Mouse (Mus musculus) spleen, postnatal 10 days (tissue): Measurements from ENCODE around the gene 2210017I01Rik.

Source experiments
- DNase-seq, 2 experiments: peaks; one replicate each; pipeline ENCODE4 v3.0.0; 2021 to 2022; ENCODE audit warnings: low spot score in 2 of 2

2210017I01Rik gene

DNA sequence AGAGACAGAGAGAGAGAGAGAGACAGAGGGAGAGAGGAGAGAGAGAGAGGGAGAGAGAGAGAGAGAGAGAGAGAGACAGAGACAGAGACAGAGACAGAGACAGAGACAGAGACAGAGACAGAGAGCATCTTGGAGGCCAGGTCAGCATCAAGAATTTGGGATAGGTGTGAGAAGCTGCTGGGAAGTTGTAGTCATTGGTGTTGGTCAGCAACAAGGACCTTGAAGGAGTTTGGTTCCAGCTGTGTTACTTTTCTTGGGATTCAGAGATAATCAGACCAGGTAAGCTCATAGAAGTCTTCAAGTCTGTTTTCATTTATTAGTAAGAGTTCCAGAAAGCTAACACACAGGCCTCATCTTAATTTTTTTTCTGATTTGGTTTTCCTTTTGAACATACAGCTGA lies at the start of gene 2210017I01Rik:
2210017I01Rik (minus strand) TSS at position 101 of the 400 bp plus-strand sequence.
- DNase-seq = no peak

DNA sequence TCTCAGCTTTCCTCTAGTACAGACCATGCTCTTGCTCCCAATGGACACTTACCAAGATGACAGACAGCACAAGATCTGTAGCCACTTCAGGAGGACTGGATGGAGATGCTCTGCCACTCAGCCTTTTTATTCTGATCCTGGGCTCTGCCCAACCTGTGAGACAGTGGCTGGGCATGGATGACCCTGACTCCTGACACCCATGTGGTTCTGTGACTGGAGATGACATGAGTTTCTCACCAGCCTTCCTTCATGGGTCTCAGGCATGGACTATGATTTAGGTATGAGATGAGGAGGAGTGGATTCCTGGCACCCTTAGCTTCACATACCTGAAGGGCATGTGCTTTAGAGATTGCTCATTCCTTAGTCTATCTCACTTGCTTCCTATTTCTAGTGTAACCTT lies 49.5 kb upstream of the 2210017I01Rik start, which contains the start of gene Lce1b:
Lce1b (minus strand) TSS at position 101 of the 400 bp plus-strand sequence.
- no peak for DNase-seq

DNA sequence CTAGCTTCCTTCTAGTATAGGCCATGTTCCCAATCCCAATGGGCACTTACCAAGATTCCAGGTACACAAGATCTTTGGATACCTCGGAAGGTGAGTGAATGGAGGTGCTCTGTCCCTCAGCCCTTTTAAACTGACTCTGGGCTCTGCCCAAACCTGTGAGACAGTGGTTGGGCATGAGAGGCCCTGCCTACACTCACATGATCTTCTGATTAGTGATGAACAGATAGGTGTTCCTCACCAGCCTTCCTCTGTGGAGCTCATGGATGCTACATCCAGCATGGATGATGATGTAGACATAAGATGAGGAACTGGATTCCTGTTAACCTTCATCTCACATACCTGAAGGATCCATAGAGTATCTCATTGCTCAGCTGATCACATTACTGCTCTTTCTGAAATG lies 40.9 kb upstream of the 2210017I01Rik start, which contains the start of gene Lce1a1:
Lce1a1 (minus strand) TSS at position 101 of the 400 bp plus-strand sequence.
- no peak for DNase-seq

DNA sequence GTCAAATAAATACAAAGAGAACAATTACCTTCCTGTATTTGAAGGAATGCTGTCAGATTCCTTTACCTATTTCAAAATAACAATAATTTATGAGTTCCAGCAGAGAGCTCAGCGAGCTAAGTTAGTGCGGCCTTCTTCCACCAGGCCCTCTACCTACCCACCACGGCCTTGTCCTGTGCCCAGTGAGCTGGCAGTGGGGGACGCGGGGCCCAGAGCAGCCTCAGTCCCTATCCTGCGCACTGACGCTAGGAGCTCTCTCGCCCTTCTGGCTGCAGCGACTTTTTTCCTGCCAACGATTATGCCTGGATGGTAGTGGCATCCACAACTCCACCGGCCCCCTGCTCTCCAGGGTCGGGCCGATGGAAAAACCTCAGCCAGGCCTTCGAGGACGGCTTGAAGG lies 32.6 kb upstream of the 2210017I01Rik start:
- DNase-seq = no peak

DNA sequence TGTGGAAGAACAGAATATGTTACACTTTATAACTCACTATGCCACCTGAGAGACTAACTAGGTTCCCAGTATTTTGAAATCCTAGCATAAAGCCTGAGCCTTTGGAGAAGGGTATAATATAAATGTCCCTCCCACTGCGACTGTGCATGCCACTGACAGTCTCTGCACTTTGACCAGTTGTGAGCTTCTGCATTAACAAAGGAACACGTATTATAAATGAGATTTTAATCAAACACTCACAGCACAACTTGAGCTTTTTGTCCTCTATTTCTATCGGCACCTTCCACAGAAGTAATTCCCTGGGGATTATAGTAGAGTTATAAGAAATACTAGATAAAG lies 31.3 kb upstream of the 2210017I01Rik start:
- DNase-seq = no peak

DNA sequence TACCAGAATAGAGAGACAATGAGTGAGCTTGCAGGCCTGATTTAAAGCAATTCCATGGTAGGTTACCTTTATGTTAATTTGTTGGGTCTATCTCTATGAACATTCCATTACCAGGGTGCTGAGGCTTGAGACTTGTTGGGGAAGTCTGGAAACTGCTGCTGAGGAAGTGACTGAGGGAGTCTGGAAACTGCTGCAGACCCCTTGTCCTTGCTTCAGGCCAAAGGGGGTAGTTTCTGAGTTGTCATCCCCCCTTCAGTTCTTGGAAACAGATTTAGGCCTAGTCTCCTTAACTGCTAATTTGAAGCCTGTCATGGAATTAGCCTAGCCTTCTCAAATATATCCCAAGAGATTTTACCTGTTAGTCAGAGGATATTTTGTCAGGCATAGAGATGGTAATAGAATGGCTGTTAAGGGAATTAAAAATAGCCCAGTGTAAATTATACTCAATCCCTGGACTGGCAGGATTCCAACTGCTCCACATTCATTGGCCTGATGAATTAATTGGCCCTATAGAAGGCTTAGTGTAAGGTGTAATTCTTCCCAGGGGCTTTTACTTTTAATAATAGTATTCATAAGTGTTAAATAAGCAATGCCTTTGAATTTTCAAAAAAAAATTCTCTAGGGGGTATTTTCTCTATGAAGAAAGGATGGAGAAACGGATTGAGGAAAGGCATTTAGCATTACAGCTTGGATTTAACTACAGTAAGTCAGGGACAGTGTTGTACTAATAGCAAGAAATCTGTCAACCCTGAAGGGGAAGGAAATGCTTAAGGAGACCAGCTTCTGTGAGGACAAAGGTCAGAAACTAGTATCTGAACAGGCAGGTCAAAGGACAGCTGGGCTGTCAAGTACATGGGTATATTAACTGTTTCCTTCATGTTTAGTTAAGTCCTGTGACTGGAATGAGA lies 30.7 kb upstream of the 2210017I01Rik start:
- DNase-seq = no peak

DNA sequence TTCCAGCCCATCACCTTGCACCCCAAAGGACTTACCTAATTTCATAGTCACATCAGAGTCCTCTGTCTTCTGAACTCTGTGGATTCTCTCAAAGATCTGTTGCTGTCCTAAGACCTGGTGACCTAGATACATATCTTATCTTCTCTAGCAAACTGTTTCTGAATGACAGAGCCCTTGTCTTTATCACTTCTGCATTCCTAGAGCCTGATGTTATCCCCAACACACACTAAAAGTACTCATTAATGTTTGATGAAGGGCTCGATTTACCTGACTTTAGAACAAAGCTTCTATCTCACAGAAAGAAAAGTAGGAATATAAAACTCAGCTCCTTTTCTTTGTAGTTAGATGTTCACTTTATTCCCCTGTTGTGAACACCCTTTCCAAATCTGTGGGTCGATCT lies 14.3 kb upstream of the 2210017I01Rik start, which contains the start of gene Lce6a:
Lce6a (minus strand) TSS at position 101 of the 400 bp plus-strand sequence.
- no peak for DNase-seq

DNA sequence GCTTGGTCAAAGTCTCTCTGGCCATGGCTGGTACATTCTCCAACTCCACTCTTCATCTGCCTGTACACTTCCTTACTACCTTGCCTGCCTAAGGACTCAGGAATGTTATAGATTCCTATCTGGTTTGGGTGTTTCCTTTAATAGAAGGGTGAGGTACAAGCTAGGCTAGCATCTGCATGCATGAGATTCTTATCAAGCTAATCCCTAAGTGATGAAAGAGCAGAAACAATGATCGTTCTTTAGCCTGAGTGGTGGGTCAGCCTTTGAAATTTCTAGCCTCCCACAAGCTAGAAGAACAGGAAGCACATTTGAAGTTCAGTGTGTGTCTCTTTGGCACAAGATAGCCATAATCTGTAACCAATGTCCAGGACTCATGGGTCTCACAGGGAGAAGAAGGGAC lies 2.5 kb upstream of the 2210017I01Rik start:
- no peak for DNase-seq

DNA sequence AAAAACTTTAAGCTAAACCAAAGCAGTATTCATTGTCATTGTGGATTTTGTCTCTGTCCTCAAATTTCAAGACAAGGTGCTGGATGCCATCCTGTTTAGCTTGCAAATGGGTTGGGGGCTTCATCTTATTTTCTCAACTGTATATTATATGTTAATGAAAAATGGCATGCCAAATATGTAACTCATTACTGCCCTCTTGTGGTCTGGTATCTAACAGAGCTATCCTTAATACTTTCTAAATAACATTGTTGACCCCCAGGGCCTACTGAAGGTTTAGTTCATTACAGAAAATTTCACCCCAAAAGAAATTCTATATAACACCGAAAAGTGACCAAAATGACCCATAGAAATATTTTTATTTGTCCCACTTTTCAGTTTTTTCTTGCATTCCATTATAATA lies 5.1 kb downstream of the 2210017I01Rik start:
- DNase-seq = no peak

DNA sequence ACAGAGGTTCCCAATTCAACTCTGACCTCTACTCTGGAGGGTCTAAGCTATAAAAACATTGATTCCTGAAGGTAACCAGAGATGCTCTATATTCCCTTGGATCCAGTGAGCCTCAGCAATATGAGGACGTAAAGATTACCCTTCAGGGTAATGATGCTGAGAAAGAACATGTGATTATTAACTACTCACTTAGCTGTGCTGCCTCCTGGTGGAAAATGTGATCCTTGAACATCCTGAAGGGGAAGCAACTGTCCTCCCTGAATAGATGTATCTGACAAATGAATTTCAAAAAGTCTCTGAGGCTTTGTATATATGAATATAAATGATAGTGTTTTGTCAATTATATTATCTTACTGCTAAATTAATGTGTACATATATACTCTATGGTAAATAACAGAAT lies 6.8 kb downstream of the 2210017I01Rik start:
- no peak for DNase-seq

DNA sequence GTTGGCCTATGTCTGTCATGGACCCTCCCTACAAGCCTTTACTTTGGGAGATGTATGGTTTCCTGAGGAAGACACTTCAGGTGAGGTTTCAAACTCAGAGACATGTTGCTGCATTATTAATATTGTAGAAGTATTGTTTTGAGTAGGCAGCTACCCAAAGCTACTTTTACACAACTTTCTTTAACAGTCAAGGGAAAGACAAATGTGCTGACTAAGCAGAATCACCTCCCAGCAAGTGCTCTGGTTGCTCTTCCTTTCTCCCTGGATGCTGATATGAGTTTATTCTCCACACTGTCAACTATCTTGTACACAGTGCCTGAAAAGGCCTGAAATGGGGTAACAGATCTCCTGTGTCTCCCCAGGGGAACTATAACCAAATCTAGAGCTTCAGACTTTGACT lies 7.3 kb downstream of the 2210017I01Rik start:
- no peak for DNase-seq

DNA sequence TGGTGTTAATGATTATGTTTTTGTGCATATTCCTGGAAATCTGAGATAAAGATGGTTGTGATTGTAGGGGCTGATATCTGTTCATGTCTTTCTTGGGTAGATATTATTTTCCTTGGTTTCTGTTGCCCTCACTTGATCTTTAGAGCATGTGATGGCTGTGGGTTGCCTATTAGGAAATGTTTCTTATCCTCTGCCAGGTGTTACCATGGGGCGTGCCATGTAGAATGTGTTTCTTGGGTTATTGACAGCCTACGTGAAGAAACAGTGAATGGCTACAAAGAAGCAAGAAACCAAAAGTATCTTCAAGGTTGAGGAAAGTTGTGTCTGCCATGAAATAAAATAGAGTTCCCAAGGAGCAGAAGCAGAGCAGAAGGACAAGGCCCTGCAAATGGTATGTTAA lies 8.9 kb downstream of the 2210017I01Rik start:
- no peak for DNase-seq

DNA sequence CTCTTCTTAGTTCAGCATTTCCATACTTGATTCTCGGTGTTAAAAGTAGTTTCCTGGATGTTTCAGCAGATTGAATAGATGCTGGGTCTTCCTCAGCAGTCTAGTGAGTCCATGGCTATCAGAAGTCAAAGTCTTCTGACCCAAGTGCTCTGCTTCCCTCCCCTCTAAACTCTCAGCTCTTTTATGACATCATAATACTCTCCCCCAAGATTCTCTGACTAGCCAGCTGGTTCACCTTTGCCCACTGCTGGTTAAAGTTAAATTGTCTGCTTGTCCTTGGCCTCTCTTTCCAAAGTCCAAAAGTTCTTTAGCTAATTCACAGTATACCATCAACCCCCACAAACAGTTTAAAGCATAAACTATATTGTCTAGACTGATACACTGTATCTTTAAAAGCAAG lies 18.4 kb downstream of the 2210017I01Rik start, which contains the start of gene Smcp:
Smcp (minus strand) TSS at position 140 of the 400 bp plus-strand sequence.
- no peak for DNase-seq

DNA sequence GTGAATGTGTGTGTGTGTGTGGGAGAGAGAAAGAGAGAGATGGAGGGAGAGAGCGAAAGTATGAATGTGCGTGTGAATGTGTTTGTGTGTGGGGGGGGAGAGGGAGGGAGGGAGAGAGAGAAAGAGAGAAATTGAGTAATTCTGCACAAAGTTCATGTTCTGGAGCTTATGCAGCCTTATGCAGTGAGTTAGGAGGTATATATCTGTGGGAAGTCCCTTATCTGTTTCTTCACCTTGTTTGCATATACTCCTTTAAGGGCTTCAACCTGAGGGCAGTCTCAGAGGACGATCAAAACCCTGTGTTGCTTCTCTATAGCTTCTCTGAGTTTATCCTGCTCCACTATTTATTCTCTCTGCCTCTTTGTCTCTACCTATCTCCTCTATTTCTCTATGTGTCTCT lies 20.1 kb downstream of the 2210017I01Rik start:
- DNase-seq = no peak

DNA sequence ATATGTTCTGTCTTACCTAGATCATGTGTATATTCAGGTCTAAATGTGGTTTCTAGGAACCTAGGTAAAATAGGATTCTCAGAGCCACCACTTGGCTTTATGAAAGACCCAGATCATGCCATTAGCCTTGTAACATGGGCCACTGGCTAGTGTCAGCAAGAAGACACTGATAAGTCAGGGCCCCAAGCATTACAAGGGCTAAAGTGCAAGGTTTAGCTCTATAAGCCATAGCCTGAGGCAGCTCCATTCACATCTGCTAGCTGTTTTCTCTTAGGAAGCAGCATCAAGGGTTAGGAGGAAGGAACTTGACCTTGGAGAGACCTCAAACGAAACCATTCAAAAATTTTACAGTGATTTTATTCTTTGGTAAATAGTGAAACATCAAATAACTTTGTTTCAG lies 22.2 kb downstream of the 2210017I01Rik start:
- DNase-seq = no peak

DNA sequence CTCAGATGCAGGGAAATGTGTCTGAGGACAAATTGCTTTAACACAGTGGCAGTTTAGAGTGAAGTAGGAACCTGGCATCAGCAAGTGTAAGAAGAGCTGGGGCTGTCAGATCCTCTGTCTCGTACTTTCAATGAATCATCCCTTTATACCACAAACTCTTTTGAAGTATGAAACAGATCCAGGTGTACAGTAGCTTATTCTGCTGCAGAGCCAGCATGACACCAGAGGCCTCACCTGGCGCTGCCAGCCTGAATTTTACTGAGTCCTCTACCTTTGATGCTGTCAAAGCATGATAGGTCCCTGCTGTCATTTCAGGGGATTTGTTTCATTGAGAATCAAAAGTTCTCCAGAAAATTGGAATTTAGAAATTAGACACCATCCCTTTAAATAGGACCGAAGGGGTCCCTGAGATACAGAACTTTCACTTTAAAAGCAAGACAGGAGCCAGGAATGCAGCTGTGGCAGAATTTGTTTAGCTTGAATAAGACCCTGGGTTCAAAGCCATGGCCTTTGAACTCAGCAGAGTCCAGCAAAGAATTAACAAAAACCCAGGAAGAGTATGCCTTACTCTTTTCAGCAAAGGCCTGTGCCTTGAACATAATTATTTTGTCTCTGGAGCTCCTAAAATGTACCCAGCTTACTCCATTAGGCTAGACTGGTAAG lies 24.0 kb downstream of the 2210017I01Rik start:
- no peak for DNase-seq

DNA sequence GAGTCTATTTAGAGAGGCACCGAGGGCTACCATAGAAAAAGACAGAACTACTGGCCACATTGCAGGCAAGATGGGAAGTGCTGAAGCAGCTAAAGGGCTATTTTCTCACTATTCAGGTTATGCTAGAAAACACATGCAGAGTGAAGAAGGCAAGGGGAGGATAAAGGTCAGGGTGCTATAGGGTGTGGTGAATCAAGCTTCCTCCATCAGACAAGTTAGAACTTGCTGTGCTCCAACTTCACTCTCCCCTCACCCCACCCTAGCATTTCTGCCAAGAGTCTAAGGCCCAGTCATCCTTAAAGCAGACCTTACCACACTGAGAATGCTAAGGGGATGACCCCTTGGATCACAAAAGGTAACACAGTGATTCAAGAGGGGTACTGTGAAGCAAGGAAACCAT lies 27.8 kb downstream of the 2210017I01Rik start:
- DNase-seq = no peak

DNA sequence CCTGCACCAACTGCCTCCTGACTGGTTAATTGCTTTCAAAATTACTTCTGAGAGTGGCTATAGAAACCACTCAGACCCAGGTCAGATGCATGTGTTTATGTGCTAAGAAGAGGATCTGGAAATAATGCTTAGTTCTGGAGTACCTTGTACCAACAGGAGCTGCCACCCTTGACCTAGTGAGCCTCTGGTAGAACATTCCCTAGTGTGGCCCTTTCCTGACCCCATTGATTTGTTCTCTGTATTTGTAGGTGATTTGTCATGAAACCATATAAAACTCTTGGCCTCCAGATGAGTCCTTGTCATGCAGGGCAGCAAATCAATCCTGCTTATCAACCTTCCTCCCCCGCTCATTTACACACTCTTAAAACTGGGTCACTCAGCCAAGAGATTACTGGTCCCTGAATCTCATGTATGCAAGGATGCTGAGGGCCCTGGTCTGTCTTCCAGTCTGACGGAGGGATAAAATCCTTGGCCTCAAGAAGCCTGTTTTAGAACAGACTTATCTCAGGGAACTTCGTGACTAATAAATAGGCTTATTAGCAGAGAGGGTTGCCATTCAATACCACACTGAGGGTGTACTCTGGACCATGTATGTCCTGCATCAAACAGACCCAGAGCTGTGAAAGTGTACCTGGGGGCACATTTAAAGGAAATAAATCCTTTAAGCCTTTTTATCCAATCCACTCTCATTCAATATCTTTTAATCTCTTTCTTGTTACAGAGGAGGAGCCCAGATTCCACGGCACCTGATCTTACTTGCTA lies 28.5 kb downstream of the 2210017I01Rik start:
- no peak for DNase-seq

DNA sequence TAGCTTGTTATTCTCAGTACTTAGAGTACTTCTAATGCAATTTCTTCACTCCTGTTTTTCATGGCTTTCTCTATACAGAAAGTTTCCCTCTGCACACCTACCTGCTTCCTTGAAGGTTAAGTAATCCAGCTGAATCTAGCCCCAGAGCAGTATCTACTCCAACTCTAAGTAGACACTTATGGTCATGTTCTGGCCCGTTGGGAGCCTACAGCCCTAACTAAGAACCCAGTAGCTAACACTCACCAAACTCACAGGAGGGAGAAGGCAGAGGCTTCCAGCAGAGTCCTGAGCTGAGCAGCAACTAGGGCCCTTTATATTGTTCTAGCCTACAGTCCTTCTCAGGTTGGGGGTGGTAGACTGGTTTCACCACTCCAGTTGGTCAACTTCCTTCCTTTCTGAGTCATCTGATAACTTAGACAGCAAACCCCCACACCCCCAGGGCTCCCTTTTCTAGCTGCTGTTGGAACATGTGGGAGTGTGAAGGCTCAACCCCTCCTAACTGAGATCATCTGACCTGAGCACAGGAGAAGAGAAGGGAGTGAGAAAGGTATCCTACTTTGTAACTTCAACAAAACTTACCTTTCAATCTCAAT lies 33.7 kb downstream of the 2210017I01Rik start, which contains the start of gene Ivl:
Ivl (minus strand) TSS at position 287 of the 593 bp plus-strand sequence.
- no peak for DNase-seq

DNA sequence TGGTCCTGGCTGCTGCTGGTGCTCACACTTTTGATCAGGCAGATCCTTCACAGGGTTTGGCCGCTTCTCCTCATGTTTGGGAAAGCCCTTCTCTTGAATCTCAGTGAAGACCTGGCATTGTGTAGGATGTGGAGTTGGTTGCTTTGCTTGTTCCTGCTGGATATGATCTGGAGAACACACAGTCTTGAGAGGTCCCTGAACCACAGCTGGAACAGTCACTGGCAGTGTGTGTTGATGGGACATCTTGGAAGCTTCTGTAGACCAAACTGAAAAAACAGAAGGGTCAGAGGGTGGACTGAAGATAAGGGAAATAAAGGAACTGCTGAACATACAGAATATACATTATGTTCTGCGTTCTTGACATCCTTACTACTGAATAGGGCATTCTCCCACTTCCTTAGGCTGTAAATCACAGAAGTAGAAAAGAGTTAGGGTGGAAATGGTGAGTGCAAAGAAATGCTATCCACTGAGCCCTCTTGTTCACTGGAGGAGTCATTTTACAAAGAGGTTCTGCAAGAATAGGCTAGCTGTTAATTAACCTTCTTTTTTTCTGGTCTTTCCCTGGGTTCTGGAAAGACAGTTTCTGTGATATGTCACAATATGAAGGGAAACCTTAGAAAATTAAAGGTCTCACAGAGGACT lies 34.7 kb downstream of the 2210017I01Rik start:
- no peak for DNase-seq

DNA sequence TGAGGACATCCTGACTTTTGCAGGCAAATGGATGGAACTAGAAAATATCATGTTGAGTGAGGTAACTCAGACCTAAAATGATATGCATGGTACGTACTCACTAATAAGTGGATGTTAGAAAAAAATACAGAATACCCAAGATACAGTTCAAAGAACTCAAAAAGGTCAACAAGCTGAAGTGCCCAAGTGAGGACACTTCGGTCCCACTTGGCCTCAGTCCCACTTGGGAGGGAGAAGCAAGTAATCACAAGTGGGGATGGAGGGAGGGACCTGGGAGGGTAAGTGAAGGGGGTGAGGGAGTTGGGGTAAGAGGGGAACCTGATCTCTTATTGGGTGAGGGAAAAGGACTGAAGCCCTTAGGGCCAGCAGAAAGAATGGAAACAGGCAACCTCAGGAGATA lies 38.5 kb downstream of the 2210017I01Rik start:
- no peak for DNase-seq
